Mouse (Mus musculus) liver (tissue): ENCODE data around the gene Tex22.

Experiments
- DNase-seq: peaks from one replicate; pipeline ENCODE4 v3.0.0-alpha.2; 2020; ENCODE audit warnings: mixed read lengths

Tex22 gene

DNA sequence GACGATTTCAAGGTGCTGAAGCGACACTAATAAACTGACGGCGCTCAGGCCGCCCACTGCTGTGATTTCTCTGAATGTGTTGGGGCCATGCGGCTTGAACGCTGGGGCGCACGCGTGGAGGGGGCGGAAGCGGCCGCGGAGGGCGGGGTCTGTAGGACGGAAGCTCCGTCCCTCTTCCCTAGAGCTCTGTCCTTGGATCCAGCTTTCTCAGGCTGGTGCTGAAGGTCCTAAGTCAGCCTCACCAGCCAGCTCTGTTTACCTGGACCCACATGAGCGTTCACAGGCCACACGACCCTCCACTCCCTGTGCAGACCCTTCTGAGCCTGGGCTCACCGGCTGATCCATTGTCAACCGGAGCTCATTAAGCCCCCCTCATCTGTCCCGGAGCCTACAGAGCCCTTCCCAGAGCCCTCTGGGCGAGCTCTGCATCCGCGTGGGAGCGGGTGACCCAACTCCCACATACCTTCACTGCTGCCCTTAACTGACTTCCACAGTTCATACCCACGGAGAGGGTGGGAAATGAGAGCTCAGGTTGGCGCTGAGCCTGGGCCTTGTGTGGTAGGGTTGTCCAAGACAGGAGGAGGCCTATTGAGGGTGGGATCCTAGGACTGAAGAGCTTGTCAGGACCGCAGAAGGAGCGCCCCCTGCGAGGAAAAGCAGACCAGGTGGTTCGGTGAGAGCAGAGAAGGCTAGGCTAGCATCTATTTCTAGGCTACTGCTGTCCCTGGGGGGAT lies at the start of gene Tex22:
TSS of gene Tex22 (plus strand) at position 174 of the 734 bp plus-strand sequence.
- DNase-seq = peak; percentile 83

DNA sequence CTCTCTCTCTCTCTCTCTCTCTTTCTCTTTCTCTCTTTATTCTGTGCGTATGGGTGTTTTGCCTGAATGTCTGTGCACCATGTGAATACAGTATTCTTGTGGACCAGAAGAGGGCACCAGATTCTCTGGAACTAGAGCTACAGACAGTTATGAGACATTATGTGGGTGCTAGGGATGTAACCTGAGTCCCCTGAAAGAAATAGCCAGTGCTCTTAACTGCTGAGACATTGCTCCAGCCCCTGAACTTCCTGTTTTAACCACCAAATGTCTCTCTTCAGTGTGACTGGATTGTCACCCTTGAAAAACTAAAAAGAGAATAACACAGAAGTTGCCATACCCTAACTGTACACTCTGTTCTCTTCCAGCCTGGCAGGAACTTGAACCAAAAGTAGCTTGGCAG lies 47.7 kb upstream of the Tex22 start:
- DNase-seq = no peak

DNA sequence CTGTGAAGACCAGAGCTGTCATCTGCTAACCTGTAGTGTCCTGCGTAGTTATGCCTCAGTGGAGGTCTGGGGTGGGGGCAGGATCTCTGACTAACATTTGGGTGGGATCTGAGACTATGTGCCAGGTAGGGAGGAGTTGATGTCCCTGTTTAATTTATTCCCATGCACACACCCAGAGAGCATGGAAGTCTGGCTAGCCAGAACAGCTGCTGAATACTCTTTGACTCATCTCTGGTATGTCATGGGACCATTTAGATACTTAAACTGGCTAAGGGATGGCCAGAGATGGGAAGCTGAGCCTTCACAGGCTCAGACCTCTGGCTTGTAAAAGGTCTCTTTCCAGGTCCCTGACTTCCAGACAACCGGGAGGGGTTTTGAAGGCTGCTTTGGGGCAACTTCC lies 46.8 kb upstream of the Tex22 start:
- DNase-seq = no peak

- DNase-seq = no peak
Measured at GRCm38 (mm10) chr12:113028067-113028466, 46.2 kb upstream of the Tex22 start.

GRCm38 (mm10) chr12:113028898-113029297 lies 45.4 kb upstream of the Tex22 start:
- no peak for DNase-seq

DNA sequence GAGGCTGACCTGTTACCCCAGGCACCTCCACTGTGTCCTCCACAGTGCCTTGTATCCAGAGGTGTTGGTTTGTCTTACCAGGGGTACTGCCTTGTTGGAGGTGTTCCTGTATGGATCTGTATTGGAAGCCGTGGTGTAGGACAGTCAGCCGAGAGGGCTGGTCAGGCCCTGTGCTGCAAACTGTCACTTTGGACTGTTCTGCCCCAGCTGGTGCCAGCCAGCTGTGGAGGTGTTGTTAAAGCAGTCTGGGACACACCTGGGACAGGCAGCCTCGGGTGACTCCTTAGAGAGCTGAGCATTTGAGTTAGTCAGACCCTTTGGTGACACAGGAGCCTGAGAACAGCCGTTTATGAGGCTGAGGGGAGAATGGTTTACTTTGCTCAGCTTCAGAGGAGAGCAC lies 44.3 kb upstream of the Tex22 start:
- DNase-seq = no peak

- peak; percentile 80 for DNase-seq
Measured at GRCm38 (mm10) chr12:113030993-113031392, 43.3 kb upstream of the Tex22 start.

GRCm38 (mm10) chr12:113031441-113031840 lies 42.9 kb upstream of the Tex22 start:
- DNase-seq = no peak

GRCm38 (mm10) chr12:113032296-113033250 lies 41.7 kb upstream of the Tex22 start:
- no peak for DNase-seq

GRCm38 (mm10) chr12:113035093-113035492 lies 39.2 kb upstream of the Tex22 start:
- DNase-seq = no peak

- no peak for DNase-seq
Measured at GRCm38 (mm10) chr12:113036996-113037395, 37.3 kb upstream of the Tex22 start.

GRCm38 (mm10) chr12:113038414-113038813 lies 35.9 kb upstream of the Tex22 start:
- DNase-seq = no peak

DNA sequence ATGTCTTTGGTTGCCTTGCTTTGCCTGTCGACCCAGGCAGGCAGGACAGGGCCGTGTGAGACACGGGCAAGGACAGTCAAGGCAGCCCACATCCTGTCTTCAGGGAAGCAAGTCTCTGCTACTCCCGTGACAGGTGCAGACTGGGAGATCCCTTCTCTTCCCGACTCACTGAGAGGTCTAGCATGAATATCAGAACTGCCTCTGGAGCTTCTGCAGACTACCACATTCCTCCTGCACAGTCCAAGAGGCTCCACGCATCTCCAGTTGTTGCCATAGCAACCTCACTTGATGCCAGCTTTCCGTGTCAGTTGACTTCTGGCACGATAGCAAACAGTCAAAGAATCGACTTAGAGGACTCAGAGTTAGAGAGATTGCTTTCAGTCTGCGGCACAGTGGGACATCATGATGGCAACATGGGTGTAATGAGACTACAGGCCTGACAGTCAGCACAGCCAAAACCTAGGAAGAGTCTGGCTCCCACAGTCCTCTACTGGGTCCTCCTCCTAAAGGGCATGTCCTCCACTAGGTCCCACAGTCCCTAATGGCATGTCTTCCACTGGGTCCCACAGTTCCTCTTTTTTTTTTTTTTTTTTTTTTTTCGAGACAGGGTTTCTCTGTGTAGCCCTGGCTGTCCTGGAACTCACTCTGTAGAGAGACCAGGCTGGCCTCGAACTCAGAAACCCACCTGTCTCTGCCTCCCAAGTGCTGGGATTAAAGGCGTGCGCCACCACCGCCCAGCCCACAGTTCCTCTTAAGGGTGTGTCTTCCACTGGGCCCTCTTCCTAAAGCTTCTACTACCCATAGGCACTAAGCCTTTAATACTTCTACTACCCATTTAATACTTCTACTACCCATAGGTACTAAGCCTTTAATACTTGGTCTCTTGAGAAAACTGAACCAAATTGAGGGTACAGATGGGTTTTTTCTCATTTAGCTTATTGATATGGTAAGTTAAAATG lies 32.5 kb upstream of the Tex22 start:
- no peak for DNase-seq

GRCm38 (mm10) chr12:113042543-113042942 lies 31.8 kb upstream of the Tex22 start:
- peak; percentile 78 for DNase-seq

- DNase-seq = no peak
Measured at GRCm38 (mm10) chr12:113044916-113045677, 29.2 kb upstream of the Tex22 start.

DNA sequence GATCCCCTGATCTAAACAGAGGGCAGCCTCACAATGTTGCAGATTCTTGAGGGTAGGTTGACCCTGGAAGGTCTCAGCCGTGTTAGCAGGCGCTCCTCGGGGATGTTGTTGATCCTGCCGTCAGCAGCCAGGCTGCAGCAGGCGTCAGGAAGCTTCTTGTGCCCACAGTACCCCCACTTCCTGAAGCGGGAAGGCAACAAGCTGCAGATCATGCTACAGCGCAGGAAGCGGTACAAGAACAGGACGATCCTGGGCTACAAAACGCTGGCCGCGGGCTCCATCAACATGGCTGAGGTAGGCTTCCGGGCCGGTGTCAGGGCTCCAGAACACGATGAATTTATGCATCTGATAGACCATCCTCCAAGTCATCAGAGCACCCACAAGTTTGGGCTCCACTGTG lies 27.4 kb upstream of the Tex22 start:
- DNase-seq = no peak

DNA sequence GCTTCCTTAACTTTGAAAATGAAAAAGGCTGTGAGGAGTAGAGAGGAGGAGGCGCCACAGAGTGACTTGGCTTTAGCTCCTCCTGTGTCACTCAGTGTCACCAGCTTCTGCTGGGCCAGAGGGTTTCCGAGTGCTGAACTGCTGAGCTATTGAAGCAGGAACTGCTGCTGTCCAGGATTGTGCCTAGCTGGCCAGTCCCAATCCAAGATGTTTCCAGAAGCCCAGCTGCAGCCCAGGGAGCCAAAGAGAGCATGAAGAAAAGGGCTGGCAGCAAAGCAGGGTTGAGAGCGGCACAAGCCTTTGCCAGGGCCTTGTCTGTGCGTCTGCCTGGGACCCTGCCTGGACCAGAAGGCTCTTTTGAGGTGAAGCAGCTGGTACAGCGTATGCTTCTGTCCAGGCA lies 26.2 kb upstream of the Tex22 start:
- no peak for DNase-seq

DNA sequence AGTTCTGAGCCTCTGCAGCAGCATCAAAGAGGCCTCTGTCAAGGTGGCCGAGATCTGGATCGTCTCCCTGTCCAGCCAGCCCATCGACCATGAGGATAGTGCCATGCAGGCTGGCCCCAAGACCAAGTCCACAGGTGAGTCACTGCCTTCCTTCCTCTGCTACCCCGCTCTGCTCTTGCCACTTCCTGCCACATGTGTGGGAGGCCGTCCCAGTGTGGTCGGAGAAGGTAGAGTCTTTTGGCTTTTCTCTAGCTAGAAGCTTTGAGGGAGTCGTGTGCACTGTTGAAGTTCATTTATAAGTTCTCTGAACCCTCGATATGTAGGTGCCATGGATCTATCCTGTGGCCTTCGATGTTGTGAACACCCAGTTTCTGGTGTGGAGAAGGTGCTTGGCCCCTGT lies 24.5 kb upstream of the Tex22 start:
- DNase-seq = no peak

DNA sequence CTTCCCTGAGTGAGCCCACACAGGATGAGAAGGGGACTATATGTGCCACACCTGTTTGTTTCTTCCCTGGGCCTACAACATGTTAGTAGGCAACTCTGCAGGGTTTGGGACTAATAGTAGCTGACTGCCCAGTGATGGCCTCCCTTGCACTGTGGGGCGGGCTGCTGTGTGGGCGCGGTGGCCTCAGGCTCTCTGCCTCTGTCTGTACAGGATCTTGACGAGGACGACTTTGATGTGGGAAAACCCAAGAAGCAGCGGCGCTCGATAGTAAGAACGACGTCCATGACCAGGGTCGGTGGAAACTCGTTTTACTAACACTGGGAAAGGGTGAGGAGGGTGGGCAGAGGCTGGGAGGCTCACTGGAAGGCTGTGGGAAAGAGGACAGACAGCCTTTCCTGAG lies 23.6 kb upstream of the Tex22 start:
- no peak for DNase-seq

- no peak for DNase-seq
Measured at GRCm38 (mm10) chr12:113051628-113052403, 22.5 kb upstream of the Tex22 start.

- no peak for DNase-seq
Measured at GRCm38 (mm10) chr12:113056089-113056488, 18.2 kb upstream of the Tex22 start.
